Mouse (Mus musculus): Measurements from ENCODE around the gene 1700030J22Rik. TPM values are rescaled to one million over a fixed set of nuclear protein-coding genes. Genes with fewer than 3 reads are reported as not detected.

Gene 1700030J22Rik
- polyA plus RNA-seq, 1 experiment: not detected

DNA sequence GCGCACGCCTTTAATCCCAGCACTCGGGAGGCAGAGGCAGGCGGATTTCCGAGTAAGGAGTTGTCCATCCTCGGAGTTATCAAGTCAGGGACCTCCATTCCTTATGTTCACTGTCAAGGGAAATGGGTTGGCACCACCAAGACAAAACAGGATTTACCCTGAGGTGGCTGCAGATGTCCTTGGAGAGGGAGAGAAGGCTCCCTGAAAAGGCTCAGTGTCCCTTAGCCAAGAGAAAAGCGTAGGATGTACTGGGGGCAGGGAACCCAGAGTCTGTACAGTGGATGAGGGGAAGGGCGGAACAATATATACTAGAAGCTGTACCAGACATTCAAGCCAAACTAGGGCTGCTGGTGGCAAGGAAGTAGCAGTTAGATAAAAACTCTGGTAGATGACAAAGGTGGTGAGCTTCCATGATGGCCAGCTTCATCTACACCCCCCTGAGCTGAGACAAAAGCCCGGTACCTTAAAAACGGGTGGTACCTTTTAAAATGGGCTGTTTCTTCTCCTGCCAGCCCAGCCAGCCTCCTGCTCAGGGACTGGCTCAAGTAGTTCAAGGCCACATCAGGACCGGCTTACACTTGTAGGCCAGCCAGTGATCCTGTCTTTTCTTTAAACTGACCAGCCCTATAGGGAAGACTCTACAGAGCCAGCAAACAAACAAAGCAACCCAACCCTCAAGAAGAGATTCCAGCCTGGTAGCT lies 15.4 kb upstream of the 1700030J22Rik start:
- Histone ChIP-seq H3K4me1 (ENCODE audit: control insufficient read depth, insufficient read depth, low read length) (peaks cover 6% of the 10 kb centered on the region; the same call in 1 of the 2 replicates), H3K4me3 (ENCODE audit: insufficient read depth, low read depth, low read length) (peak overlapping the region; percentile 51), H3K27ac (ENCODE audit: insufficient read depth, low read depth, low read length) (no peak overlapping the region)
- no peak for TF ChIP-seq CTCF (IDR thresholded peaks at IDR 0.05; ENCODE audit: insufficient read depth, low read depth, low read length)
- no peak for TF ChIP-seq POLR2A (IDR thresholded peaks at IDR 0.05; ENCODE audit: insufficient read depth, low read depth, low read length)
- 60% methylated on average over 11 of the region's 11 CpGs for WGBS

DNA sequence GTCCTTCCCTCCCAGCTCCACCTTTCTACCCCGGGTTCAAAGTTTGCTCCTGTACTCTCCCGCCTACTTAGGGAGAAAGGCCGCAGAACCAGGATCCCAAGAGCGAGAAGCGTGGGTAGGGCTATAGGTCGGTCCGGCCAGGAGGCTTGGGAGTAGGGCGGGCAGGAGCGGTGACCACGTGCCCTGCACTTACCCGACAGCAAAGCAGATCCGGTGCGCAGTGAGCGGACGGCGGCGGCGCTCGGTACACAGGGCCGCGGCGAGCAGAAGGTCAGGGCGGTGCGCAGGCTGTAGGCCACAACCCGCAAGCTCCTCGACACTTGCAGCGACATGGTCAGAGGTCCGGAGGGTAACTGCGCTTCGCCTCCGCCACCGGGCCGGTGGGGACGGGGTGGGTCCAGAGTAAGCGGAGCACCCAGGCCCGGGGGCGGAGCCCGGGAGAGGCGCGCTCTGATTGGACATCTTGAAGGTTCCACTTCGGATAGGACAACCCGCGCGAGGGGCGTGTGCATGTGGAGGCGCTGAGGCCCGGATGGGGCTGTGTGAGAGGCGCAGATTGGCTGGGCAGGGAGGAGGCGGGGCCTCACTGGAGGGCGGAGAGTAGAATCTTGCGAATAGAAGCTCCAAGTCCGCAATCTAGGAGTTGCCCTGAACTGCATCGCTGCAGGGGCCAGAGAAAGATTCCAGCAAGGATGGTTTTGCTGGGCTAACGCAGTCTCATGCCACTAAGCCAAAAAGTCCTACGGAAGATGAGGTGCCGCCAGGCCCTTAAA lies 14.5 kb upstream of the 1700030J22Rik start, which contains the start of gene Gcsh:
Gcsh (minus strand) TSS at position 443 of the 773 bp plus-strand sequence.
- WGBS: under 1% methylated on average over 56 of the region's 56 CpGs
- Histone ChIP-seq H3K27ac (ENCODE audit: insufficient read depth, low read depth, low read length) (peak within 1 kb of the TSS; percentile 42; the same call in 1 of the 2 replicates), H3K4me3 (ENCODE audit: insufficient read depth, low read depth, low read length) (peak within 1 kb of the TSS; percentile 94), H3K4me1 (ENCODE audit: control insufficient read depth, insufficient read depth, low read length) (peaks cover 6% of the 10 kb centered on the region; the same call in 1 of the 2 replicates)
- TF ChIP-seq POLR2A (IDR thresholded peaks at IDR 0.05; ENCODE audit: insufficient read depth, low read depth, low read length): peak; percentile 44; the same call in 1 of the 2 replicates
- no peak for TF ChIP-seq CTCF (IDR thresholded peaks at IDR 0.05; ENCODE audit: insufficient read depth, low read depth, low read length)

DNA sequence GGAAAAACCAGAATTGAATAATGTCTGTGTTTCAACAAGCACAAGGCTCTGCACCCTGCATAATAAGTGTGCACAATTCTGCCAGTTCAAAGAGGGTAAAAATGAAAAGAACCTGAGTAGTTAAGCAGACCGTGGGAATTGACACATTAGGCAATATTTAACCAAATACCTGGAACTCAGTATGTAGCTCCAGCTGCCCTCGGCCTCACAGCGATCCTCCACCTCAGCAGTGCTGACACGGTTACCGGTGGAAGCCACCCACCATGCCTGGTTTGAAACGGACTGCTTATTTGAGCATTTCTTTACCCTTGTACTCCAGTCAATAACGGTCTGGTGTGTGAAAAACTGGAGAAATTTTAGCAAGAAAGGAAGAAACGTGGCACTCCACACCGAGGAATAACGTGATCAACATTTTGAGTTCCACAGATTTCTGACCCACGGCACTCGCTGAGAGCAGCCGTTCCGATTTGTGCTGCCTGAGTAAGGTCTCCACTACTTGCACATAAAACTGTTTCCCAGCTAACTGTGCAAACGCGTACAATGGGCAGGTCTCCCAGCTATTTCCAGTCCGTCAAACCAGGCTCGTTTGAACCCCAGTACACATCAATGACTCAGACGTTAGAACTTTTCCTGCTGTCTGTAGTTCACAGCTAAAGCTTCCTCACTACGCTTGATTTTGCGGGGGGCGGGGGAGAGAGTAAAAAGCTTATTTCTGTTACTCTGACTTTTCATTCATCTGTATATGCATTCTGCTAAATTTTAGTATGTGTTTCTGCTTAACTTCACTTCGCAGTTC lies 13.6 kb upstream of the 1700030J22Rik start:
- Histone ChIP-seq H3K4me1 (ENCODE audit: control insufficient read depth, insufficient read depth, low read length) (peaks cover 6% of the 10 kb centered on the region; the same call in 1 of the 2 replicates), H3K4me3 (ENCODE audit: insufficient read depth, low read depth, low read length) (peak overlapping the region; percentile 94), H3K27ac (ENCODE audit: insufficient read depth, low read depth, low read length) (no peak overlapping the region)
- WGBS: 3% methylated on average over 23 of the region's 23 CpGs
- TF ChIP-seq POLR2A (IDR thresholded peaks at IDR 0.05; ENCODE audit: insufficient read depth, low read depth, low read length): no peak
- no peak for TF ChIP-seq CTCF (IDR thresholded peaks at IDR 0.05; ENCODE audit: insufficient read depth, low read depth, low read length)

DNA sequence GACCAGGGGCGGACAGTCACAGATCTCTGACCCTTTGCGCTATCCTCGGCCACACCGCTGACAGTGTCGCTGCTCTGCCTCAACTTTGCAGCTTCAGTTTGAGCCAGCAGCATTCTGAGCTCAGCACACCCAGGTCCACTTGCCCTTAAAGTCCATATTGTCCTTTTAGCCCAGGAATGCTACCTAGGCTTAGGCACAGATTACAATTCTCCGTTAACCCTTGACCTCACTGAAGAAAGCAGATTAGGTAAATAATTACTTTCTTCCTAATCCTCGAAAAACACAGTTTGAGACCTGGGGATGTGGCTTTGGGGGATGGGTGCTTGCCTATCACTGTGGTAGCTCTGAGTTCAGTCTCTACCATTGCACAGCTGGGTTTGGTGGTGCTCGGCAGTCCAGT lies 12.5 kb upstream of the 1700030J22Rik start:
- Histone ChIP-seq H3K4me1 (ENCODE audit: control insufficient read depth, insufficient read depth, low read length) (peaks cover 6% of the 10 kb centered on the region; the same call in 1 of the 2 replicates), H3K4me3 (ENCODE audit: insufficient read depth, low read depth, low read length) (no peak overlapping the region), H3K27ac (ENCODE audit: insufficient read depth, low read depth, low read length) (no peak overlapping the region)
- WGBS: 86% methylated on average over 8 of the region's 8 CpGs
- TF ChIP-seq POLR2A (IDR thresholded peaks at IDR 0.05; ENCODE audit: insufficient read depth, low read depth, low read length) (no peak), CTCF (IDR thresholded peaks at IDR 0.05; ENCODE audit: insufficient read depth, low read depth, low read length) (no peak)

DNA sequence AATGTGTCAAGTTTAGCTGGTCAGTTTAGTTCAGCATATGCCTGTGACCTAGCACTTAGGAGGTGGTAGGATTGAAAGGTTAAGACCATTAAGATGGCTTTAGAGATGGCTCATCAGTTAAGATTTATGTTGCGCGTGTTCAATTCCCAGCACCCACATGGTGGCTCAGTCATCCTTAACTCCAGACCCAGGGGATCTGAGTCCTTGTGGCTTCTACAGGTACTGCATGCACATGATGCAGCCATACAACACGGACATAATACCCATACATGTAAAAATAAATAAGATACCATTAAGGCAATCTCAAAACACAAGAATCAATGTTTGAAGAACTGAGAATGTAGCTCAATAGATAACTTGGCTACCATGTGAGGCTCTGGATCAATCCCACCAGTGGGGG lies 11.1 kb upstream of the 1700030J22Rik start:
- H3K27ac ChIP-seq (ENCODE audit: insufficient read depth, low read depth, low read length): no peak overlapping the region
- peaks cover 6% of the 10 kb centered on the region; the same call in 1 of the 2 replicates for H3K4me1 ChIP-seq (ENCODE audit: control insufficient read depth, insufficient read depth, low read length)
- TF ChIP-seq CTCF (IDR thresholded peaks at IDR 0.05; ENCODE audit: insufficient read depth, low read depth, low read length) (no peak), POLR2A (IDR thresholded peaks at IDR 0.05; ENCODE audit: insufficient read depth, low read depth, low read length) (no peak)
- no peak overlapping the region for H3K4me3 ChIP-seq (ENCODE audit: insufficient read depth, low read depth, low read length)
- 98% methylated on average over 3 of the region's 3 CpGs for WGBS

DNA sequence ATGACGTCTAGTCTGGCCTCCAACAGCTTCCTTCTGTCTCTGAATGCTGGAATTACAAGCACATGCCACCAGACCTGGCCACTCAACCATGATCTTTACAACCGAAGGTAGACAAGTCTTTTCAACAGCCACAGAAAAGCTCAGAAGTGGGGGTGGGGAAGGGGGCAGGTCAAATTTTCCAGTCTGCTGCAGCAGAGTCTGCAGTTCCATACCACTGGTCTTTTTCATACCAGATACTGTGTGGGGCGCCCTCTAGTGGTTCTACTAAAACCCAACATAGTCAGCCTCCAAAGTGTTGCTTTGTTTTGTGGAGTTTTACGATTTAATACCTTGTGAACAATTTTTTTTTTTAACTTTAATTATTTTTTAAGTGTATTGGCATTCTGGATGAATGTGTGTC lies 1.4 kb upstream of the 1700030J22Rik start:
- 6% methylated on average over 4 of the region's 4 CpGs for WGBS
- TF ChIP-seq CTCF (IDR thresholded peaks at IDR 0.05; ENCODE audit: insufficient read depth, low read depth, low read length) (no peak), POLR2A (IDR thresholded peaks at IDR 0.05; ENCODE audit: insufficient read depth, low read depth, low read length) (no peak)
- Histone ChIP-seq H3K4me3 (ENCODE audit: insufficient read depth, low read depth, low read length) (no peak overlapping the region), H3K4me1 (ENCODE audit: control insufficient read depth, insufficient read depth, low read length) (peaks cover 5% of the 10 kb centered on the region; the same call in 1 of the 2 replicates), H3K27ac (ENCODE audit: insufficient read depth, low read depth, low read length) (no peak overlapping the region)

DNA sequence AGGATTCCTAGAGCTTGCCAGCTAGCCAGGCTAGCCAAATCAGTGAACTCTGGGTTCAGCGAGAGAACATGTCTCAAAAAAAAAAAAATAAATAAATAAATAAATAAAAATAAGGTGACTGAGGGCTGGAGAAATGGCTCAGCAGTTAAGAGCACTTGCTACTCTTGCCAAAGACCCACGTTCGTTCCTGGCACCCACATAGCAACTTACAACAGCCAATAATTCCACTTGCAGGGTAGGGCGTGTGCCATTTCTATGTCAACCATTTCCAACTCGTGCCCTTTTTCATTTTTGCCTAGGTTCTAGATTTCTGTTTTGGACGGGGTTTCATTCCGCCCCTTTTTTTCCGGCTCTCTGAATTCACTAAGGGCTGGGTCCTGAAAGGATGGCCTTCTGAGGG lies 707 bp downstream of the 1700030J22Rik start:
- TF ChIP-seq CTCF (IDR thresholded peaks at IDR 0.05; ENCODE audit: insufficient read depth, low read depth, low read length) (no peak), POLR2A (IDR thresholded peaks at IDR 0.05; ENCODE audit: insufficient read depth, low read depth, low read length) (no peak)
- WGBS: 15% methylated on average over 8 of the region's 8 CpGs
- no peak overlapping the region for H3K27ac ChIP-seq (ENCODE audit: insufficient read depth, low read depth, low read length)

DNA sequence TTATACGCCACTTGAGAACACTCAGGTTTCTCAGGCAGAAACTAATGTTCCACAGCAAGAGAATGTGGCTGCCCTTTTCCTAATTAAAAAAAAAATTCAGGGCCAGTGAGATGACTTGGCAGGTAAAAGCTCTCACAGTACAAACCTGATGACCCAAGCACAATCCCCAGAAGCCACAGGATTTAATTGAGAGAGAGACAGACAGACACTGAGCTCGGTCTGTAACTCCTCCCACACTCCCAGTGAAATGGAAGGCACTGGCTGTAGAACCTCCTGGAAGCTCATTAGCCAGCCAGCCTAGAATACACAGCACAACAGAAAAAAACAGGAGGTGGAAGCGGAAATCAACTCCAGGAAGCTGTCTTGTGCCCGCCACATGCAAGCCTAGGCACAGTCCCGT lies 3.2 kb downstream of the 1700030J22Rik start:
- Histone ChIP-seq H3K4me1 (ENCODE audit: control insufficient read depth, insufficient read depth, low read length) (peaks cover 5% of the 10 kb centered on the region; the same call in 1 of the 2 replicates), H3K4me3 (ENCODE audit: insufficient read depth, low read depth, low read length) (no peak overlapping the region), H3K27ac (ENCODE audit: insufficient read depth, low read depth, low read length) (no peak overlapping the region)
- no peak for TF ChIP-seq CTCF (IDR thresholded peaks at IDR 0.05; ENCODE audit: insufficient read depth, low read depth, low read length)
- no peak for TF ChIP-seq POLR2A (IDR thresholded peaks at IDR 0.05; ENCODE audit: insufficient read depth, low read depth, low read length)
- WGBS: 52% methylated on average over 5 of the region's 5 CpGs

More for the DNA sequence above, 707 bp downstream of the 1700030J22Rik start:
- Histone ChIP-seq H3K4me1 (ENCODE audit: control insufficient read depth, insufficient read depth, low read length) (peaks cover 5% of the 10 kb centered on the region; the same call in 1 of the 2 replicates), H3K4me3 (ENCODE audit: insufficient read depth, low read depth, low read length) (peak overlapping the region; percentile 77)

Data from olfactory bulb, adult 2 months (tissue).